Comparison of ENCODE assay signal across 17 mouse cellular contexts in genomic region chr11:21460011-21460410, GRCm38 (mm10).
"Had no signal": no experiment of that assay in that cellular context is flagged by ENCODE, and none has a peak within 500 bp of the region (broad histone marks: within the 10 kb centered on the region; RNA-seq: fewer than 3 reads in every experiment).

No protein-coding gene starts in this region.

- H3K27ac ChIP-seq: neural tube, embryonic 12.5 days; neural tube, embryonic 13.5 days; neural tube, embryonic 15.5 days; stomach, embryonic 15.5 days; stomach, postnatal 0 days had no signal

- H3K9me3 ChIP-seq: neural tube, embryonic 12.5 days; neural tube, embryonic 13.5 days; neural tube, embryonic 15.5 days; stomach, embryonic 15.5 days had no signal

- H3K36me3 ChIP-seq: neural tube, embryonic 12.5 days; neural tube, embryonic 13.5 days; neural tube, embryonic 15.5 days; stomach, embryonic 15.5 days had no signal

- H3K9ac ChIP-seq: neural tube, embryonic 12.5 days; neural tube, embryonic 13.5 days; neural tube, embryonic 15.5 days; stomach, embryonic 15.5 days had no signal

- DNase-seq: retina, postnatal 1 day; right cerebral cortex, adult 18-20 months; right cerebral cortex, postnatal 14 days; right cerebral cortex, postnatal 25 days; right cerebral cortex, postnatal 4 days; spleen, adult 18-20 months; thymus, adult 18-20 months; thymus, adult 2 months; thymus, postnatal 14 days; thymus, postnatal 25 days; thymus, postnatal 36 days; thymus, postnatal 4 days had no signal

- H3K4me3 ChIP-seq: neural tube, embryonic 12.5 days; neural tube, embryonic 13.5 days; neural tube, embryonic 15.5 days; stomach, embryonic 15.5 days had no signal

- H3K27me3 ChIP-seq: neural tube, embryonic 12.5 days; neural tube, embryonic 13.5 days; neural tube, embryonic 15.5 days; stomach, embryonic 15.5 days had no signal

- H3K4me1 ChIP-seq: neural tube, embryonic 12.5 days; neural tube, embryonic 13.5 days; neural tube, embryonic 15.5 days; stomach, embryonic 15.5 days had no signal

- H3K4me2 ChIP-seq: neural tube, embryonic 12.5 days; neural tube, embryonic 13.5 days; neural tube, embryonic 15.5 days; stomach, embryonic 15.5 days had no signal
